Mouse (Mus musculus): ENCODE results near the gene Plin4. TPM values are rescaled to one million over a fixed set of nuclear protein-coding genes. Genes with fewer than 3 reads are reported as not detected.

Plin4 gene
- polyA plus RNA-seq, 1 experiment from 2014 or later, result 0.36 TPM

DNA sequence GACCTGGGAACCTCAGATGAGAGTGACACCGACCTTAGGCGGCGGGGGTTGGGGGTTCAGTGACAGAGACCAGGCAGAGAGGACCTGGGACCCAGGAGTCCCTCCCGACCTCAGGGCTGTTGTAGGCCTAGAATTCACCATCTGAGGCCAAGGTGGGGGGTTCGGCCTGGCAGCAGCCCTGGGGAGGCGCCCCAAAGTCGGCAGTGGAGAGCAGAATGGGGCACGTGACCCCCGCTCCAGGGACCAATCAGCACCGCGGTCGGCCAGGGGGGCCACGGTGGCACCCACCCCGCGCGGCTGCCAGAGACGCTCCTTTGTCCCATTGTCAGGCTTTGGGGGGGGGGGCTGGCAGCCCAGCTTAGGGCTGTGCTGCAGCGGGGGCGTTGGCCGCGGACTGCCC lies 29.8 kb upstream of the Plin4 start:
- peaks cover 54% of the 10 kb centered on the region for H3K27me3 ChIP-seq (replicated peaks)
- peak overlapping the region; percentile 70 for H3K4me3 ChIP-seq (replicated peaks)
- no peak overlapping the region for H3K27ac ChIP-seq
- no peaks in the 10 kb centered on the region for H3K36me3 ChIP-seq
- H3K9me3 ChIP-seq, result no peaks in the 10 kb centered on the region
- no peak for ATAC-seq (ENCODE audit: insufficient read depth, low FRiP score, low read depth)
- peaks cover 34% of the 10 kb centered on the region for H3K4me1 ChIP-seq
- H3K4me2 ChIP-seq, result peak overlapping the region; percentile 100
- WGBS, result 14% methylated on average over 19 of the region's 21 CpGs
- no peak overlapping the region for H3K9ac ChIP-seq

- H3K9me3 ChIP-seq, result no peaks in the 10 kb centered on the region
- no peak overlapping the region for H3K27ac ChIP-seq
- H3K4me2 ChIP-seq, result peak overlapping the region; percentile 41
- H3K27me3 ChIP-seq (replicated peaks), result peaks cover 45% of the 10 kb centered on the region
- 20% methylated on average over 25 of the region's 25 CpGs for WGBS
- no peak overlapping the region for H3K4me3 ChIP-seq (replicated peaks)
- no peak overlapping the region for H3K9ac ChIP-seq
- H3K36me3 ChIP-seq, result no peaks in the 10 kb centered on the region
- ATAC-seq (ENCODE audit: insufficient read depth, low FRiP score, low read depth), result no peak
- H3K4me1 ChIP-seq, result peaks cover 42% of the 10 kb centered on the region
Observed at GRCm38 (mm10) chr17:56137839-56138613, 28.4 kb upstream of the Plin4 start.

DNA sequence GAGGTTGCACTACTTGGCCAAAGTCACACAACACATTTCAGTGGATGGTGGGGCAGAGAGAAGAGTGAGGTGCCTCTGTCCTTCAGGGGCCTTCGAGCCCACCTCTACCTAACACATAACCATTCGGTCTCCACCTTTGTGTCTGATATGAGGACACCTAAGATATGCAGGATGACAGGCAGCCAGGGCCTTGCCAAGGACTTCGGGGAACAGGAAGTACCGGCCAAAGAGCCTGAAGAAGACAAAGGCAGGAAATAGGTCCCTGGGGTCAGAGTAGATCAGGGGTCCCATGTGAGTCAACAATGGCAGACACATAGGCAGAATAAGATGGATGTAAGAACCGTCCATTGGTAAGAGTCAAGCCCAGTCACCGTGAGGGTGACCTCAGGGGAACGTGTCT lies 27.0 kb upstream of the Plin4 start:
- Histone ChIP-seq H3K36me3 (no peaks in the 10 kb centered on the region), H3K9me3 (no peaks in the 10 kb centered on the region), H3K27me3 (replicated peaks) (peaks cover 36% of the 10 kb centered on the region), H3K4me1 (peaks cover 37% of the 10 kb centered on the region), H3K4me3 (replicated peaks) (no peak overlapping the region), H3K27ac (no peak overlapping the region), H3K9ac (no peak overlapping the region), H3K4me2 (no peak overlapping the region)
- WGBS, result 81% methylated on average over 7 of the region's 7 CpGs
- ATAC-seq (ENCODE audit: insufficient read depth, low FRiP score, low read depth), result no peak

- H3K4me2 ChIP-seq, result peak overlapping the region; percentile 77
- peak overlapping the region; percentile 26 for H3K27ac ChIP-seq
- peak; percentile 24 for ATAC-seq (ENCODE audit: insufficient read depth, low FRiP score, low read depth)
- peaks cover 28% of the 10 kb centered on the region for H3K4me1 ChIP-seq
- H3K9ac ChIP-seq, result no peak overlapping the region
- peaks cover 16% of the 10 kb centered on the region for H3K27me3 ChIP-seq (replicated peaks)
- H3K4me3 ChIP-seq (replicated peaks), result peak overlapping the region; percentile 35
- H3K9me3 ChIP-seq, result no peaks in the 10 kb centered on the region
- 2% methylated on average over 27 of the region's 27 CpGs for WGBS
- H3K36me3 ChIP-seq, result no peaks in the 10 kb centered on the region
Observed at GRCm38 (mm10) chr17:56134463-56134971, 24.9 kb upstream of the Plin4 start.

GRCm38 (mm10) chr17:56133457-56134363 lies 24.1 kb upstream of the Plin4 start:
- H3K4me3 ChIP-seq (replicated peaks), result peak overlapping the region; percentile 35
- peak overlapping the region; percentile 77 for H3K4me2 ChIP-seq
- ATAC-seq (ENCODE audit: insufficient read depth, low FRiP score, low read depth), result peak; percentile 80
- H3K4me1 ChIP-seq, result peaks cover 24% of the 10 kb centered on the region
- 16% methylated on average over 21 of the region's 21 CpGs for WGBS
- peaks cover 8% of the 10 kb centered on the region for H3K27me3 ChIP-seq (replicated peaks)
- peak overlapping the region; percentile 70 for H3K27ac ChIP-seq
- no peak overlapping the region for H3K9ac ChIP-seq
- H3K36me3 ChIP-seq, result no peaks in the 10 kb centered on the region
- no peaks in the 10 kb centered on the region for H3K9me3 ChIP-seq

GRCm38 (mm10) chr17:56132661-56133060 lies 23.1 kb upstream of the Plin4 start:
- H3K27me3 ChIP-seq (replicated peaks), result no peaks in the 10 kb centered on the region

GRCm38 (mm10) chr17:56131814-56132213 lies 22.2 kb upstream of the Plin4 start:
- Histone ChIP-seq H3K27me3 (replicated peaks) (no peaks in the 10 kb centered on the region), H3K9me3 (no peaks in the 10 kb centered on the region), H3K9ac (no peak overlapping the region), H3K27ac (no peak overlapping the region), H3K4me1 (peaks cover 20% of the 10 kb centered on the region), H3K4me2 (no peak overlapping the region), H3K36me3 (no peaks in the 10 kb centered on the region), H3K4me3 (replicated peaks) (no peak overlapping the region)
- WGBS, result 40% methylated on average over 7 of the region's 7 CpGs
- no peak for ATAC-seq (ENCODE audit: insufficient read depth, low FRiP score, low read depth)

More at GRCm38 (mm10) chr17:56132661-56133060, 23.1 kb upstream of the Plin4 start:
- Histone ChIP-seq H3K9ac (no peak overlapping the region), H3K4me2 (peak overlapping the region; percentile 34; the same call in 1 of the 2 replicates), H3K4me1 (peaks cover 20% of the 10 kb centered on the region), H3K36me3 (no peaks in the 10 kb centered on the region), H3K9me3 (no peaks in the 10 kb centered on the region), H3K27ac (no peak overlapping the region), H3K4me3 (replicated peaks) (no peak overlapping the region)
- ATAC-seq (ENCODE audit: insufficient read depth, low FRiP score, low read depth), result no peak
- 6% methylated on average over 14 of the region's 14 CpGs for WGBS

DNA sequence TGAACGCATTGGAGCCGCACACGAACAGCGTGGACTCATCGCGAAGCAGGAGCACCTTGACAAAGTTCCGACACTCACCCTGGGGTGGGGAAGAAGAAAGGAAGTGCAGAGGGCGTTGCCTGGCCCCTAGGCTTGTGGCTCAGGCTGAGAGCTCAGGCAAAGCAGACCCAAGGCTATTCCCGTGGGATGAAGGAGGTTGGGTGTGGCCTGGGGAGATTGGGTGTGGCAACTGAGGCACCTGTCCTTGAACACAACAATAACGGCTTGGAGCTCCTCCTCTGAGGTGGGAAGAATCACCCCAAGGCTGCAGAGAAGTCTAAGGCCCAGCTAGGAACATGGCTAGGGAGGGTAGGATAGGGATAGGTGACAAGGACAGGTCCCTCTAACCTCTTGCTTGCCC lies 21.5 kb upstream of the Plin4 start:
- 92% methylated on average over 10 of the region's 10 CpGs for WGBS
- no peak overlapping the region for H3K9ac ChIP-seq
- no peaks in the 10 kb centered on the region for H3K9me3 ChIP-seq
- no peak overlapping the region for H3K4me2 ChIP-seq
- no peak for ATAC-seq (ENCODE audit: insufficient read depth, low FRiP score, low read depth)
- no peak overlapping the region for H3K4me3 ChIP-seq (replicated peaks)
- H3K4me1 ChIP-seq, result peaks cover 20% of the 10 kb centered on the region
- H3K27me3 ChIP-seq (replicated peaks), result no peaks in the 10 kb centered on the region
- H3K27ac ChIP-seq, result no peak overlapping the region
- no peaks in the 10 kb centered on the region for H3K36me3 ChIP-seq

DNA sequence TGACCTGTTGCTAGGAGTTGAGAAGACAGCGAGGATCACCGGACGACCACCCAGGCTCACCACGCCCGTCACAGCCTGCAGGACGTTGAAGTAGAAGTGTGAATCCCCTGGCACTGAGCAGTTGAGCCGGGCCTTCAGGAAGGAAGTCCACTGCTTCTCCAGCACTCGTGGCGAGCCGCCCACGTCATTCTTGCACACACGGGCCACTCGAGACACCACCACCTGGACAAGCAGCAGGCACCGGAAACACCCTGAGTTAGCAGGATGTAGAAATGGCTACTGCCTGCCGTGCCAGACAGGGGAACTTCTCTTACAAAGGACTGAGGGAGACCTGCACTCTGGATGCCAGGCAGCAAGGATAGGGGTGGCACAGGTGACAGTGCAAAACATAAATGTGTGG lies 18.6 kb upstream of the Plin4 start:
- no peak for ATAC-seq (ENCODE audit: insufficient read depth, low FRiP score, low read depth)
- Histone ChIP-seq H3K27me3 (replicated peaks) (peaks cover 15% of the 10 kb centered on the region), H3K4me3 (replicated peaks) (no peak overlapping the region), H3K9ac (no peak overlapping the region), H3K27ac (no peak overlapping the region), H3K36me3 (no peaks in the 10 kb centered on the region), H3K4me1 (peaks cover 16% of the 10 kb centered on the region), H3K9me3 (no peaks in the 10 kb centered on the region), H3K4me2 (no peak overlapping the region)
- 78% methylated on average over 15 of the region's 15 CpGs for WGBS

GRCm38 (mm10) chr17:56126175-56126574 lies 16.6 kb upstream of the Plin4 start:
- Histone ChIP-seq H3K27me3 (replicated peaks) (peaks cover 29% of the 10 kb centered on the region), H3K36me3 (no peaks in the 10 kb centered on the region), H3K27ac (no peak overlapping the region), H3K4me1 (peaks cover 12% of the 10 kb centered on the region), H3K4me2 (no peak overlapping the region), H3K9ac (no peak overlapping the region), H3K9me3 (no peaks in the 10 kb centered on the region), H3K4me3 (replicated peaks) (no peak overlapping the region)
- 72% methylated on average over 11 of the region's 11 CpGs for WGBS
- no peak for ATAC-seq (ENCODE audit: insufficient read depth, low FRiP score, low read depth)

GRCm38 (mm10) chr17:56125276-56125630 lies 15.7 kb upstream of the Plin4 start:
- no peak overlapping the region for H3K4me2 ChIP-seq

More at GRCm38 (mm10) chr17:56125276-56125630, 15.7 kb upstream of the Plin4 start:
- Histone ChIP-seq H3K27me3 (replicated peaks) (peaks cover 38% of the 10 kb centered on the region), H3K4me1 (peaks cover 16% of the 10 kb centered on the region), H3K36me3 (no peaks in the 10 kb centered on the region), H3K9me3 (no peaks in the 10 kb centered on the region), H3K4me3 (replicated peaks) (no peak overlapping the region), H3K9ac (no peak overlapping the region), H3K27ac (no peak overlapping the region)
- ATAC-seq (ENCODE audit: insufficient read depth, low FRiP score, low read depth), result no peak
- 89% methylated on average over 4 of the region's 4 CpGs for WGBS
